In genomic region chr3:136686429-136686828, GRCm38 (mm10) we compare ENCODE assay signal across 27 mouse cellular contexts. TPM values are rescaled to one million over a fixed set of nuclear protein-coding genes. Genes with fewer than 3 reads are reported as not detected.
DNase-seq lines count a peak whose midpoint lies in the region; ATAC-seq and TF ChIP-seq lines count a peak whose summit lies in the region.
"Had no signal": no experiment of that assay in that cellular context is flagged by ENCODE, and none has a peak within 500 bp of the region (broad histone marks: within the 10 kb centered on the region; RNA-seq: fewer than 3 reads in every experiment).

No protein-coding gene starts in this region.

- no peak overlapping the region for H3K4me3 ChIP-seq in heart, adult 2 months
- no peak overlapping the region for H3K4me3 ChIP-seq in limb, embryonic 11.5 days (ENCODE audit: low read depth, low read length)
- no peak overlapping the region for H3K4me3 ChIP-seq in limb, embryonic 10.5 days
- H3K4me3 ChIP-seq: forebrain, embryonic 13.5 days; heart, embryonic 12.5 days; hindbrain, embryonic 15.5 days; neural tube, embryonic 12.5 days had no signal

- no peak overlapping the region for H3K9ac ChIP-seq in heart, adult 2 months (ENCODE audit: low read depth, low read length)
- no peak overlapping the region for H3K9ac ChIP-seq in limb, embryonic 11.5 days (ENCODE audit: low read length)
- H3K9ac ChIP-seq: forebrain, embryonic 13.5 days; heart, embryonic 12.5 days; hindbrain, embryonic 15.5 days; liver, embryonic 14.5 days; neural tube, embryonic 12.5 days had no signal

- no peak for DNase-seq in heart, adult 2 months
- DNase-seq in heart, postnatal 36 days = no peak
- DNase-seq in limb, embryonic 11.5 days (ENCODE audit: low spot score) = peak; percentile 16
- no peak for DNase-seq in limb, embryonic 10.5 days (ENCODE audit: low spot score)
- peak; percentile 47 for DNase-seq in CD4-positive, CD25-positive, alpha-beta regulatory T cell, adult 2 months (ENCODE audit: low read depth, low spot score)
- DNase-seq in naive thymus-derived CD4-positive, alpha-beta T cell, adult 2 months (ENCODE audit: low read depth) = peak; percentile 46
- no peak for DNase-seq in embryo, embryonic 9.5 days (ENCODE audit: extremely low spot score)
- DNase-seq: adrenal gland, postnatal 25 days; cerebellum, postnatal 14 days; gastrocnemius, postnatal 14 days; kidney, adult 9 months; kidney, postnatal 14 days; layer of hippocampus, postnatal 36 days; left cerebral cortex, postnatal 4 days; liver; lung, adult 2 months; lung, postnatal 10 days; midbrain, embryonic 14.5 days; thymus, adult 18-20 months; thymus, postnatal 25 days had no signal

- H3K9me3 ChIP-seq in limb, embryonic 11.5 days (ENCODE audit: control insufficient read depth, low read length) = no peaks in the 10 kb centered on the region
- no peaks in the 10 kb centered on the region for H3K9me3 ChIP-seq in limb, embryonic 10.5 days (replicated peaks)
- H3K9me3 ChIP-seq: forebrain, embryonic 13.5 days; heart, embryonic 12.5 days; hindbrain, embryonic 15.5 days; neural tube, embryonic 12.5 days had no signal

- H3K79me2 ChIP-seq in heart, adult 2 months (replicated peaks; ENCODE audit: control insufficient read depth, insufficient read depth, low read length) = peaks cover 15% of the 10 kb centered on the region

- peaks cover 2% of the 10 kb centered on the region; the same call in 1 of the 2 replicates for H3K36me3 ChIP-seq in heart, adult 2 months (ENCODE audit: control insufficient read depth, insufficient read depth, low read length)
- H3K36me3 ChIP-seq in limb, embryonic 11.5 days (ENCODE audit: control insufficient read depth, insufficient read depth, low read length) = no peaks in the 10 kb centered on the region
- H3K36me3 ChIP-seq in limb, embryonic 10.5 days = no peaks in the 10 kb centered on the region
- H3K36me3 ChIP-seq: heart, embryonic 12.5 days; hindbrain, embryonic 15.5 days; neural tube, embryonic 12.5 days had no signal

- no peak overlapping the region for H3K4me2 ChIP-seq in limb, embryonic 11.5 days (ENCODE audit: low read depth, severe bottlenecking)
- H3K4me2 ChIP-seq: forebrain, embryonic 13.5 days; heart, embryonic 12.5 days; hindbrain, embryonic 15.5 days; neural tube, embryonic 12.5 days had no signal

- WGBS in heart, adult 2 months = 92% methylated on average over 8 of the region's 8 CpGs
- WGBS in limb, embryonic 11.5 days = 92% methylated on average over 8 of the region's 8 CpGs
- WGBS in limb, embryonic 10.5 days = 94% methylated on average over 8 of the region's 8 CpGs

- no peak for ATAC-seq in limb, embryonic 11.5 days (ENCODE audit: insufficient number of reproducible peaks, low FRiP score, low TSS enrichment, low read depth)
- ATAC-seq in frontal cortex, adult (ENCODE audit: low TSS enrichment) = no peak
- ATAC-seq: forebrain, embryonic 13.5 days had no signal

- peaks cover 16% of the 10 kb centered on the region for H3K4me1 ChIP-seq in heart, adult 2 months (ENCODE audit: control insufficient read depth, insufficient read depth, low read length)
- peaks cover 4% of the 10 kb centered on the region; the same call in 1 of the 2 replicates for H3K4me1 ChIP-seq in limb, embryonic 11.5 days (ENCODE audit: control insufficient read depth, insufficient read depth, low read length)
- H3K4me1 ChIP-seq in limb, embryonic 10.5 days = peaks cover 9% of the 10 kb centered on the region
- H3K4me1 ChIP-seq: neural tube, embryonic 12.5 days had no signal

- H3K27ac ChIP-seq in heart, adult 2 months = no peak overlapping the region
- H3K27ac ChIP-seq in limb, embryonic 11.5 days (replicated peaks; ENCODE audit: low read depth, low read length) = no peak overlapping the region
- H3K27ac ChIP-seq in limb, embryonic 10.5 days = no peak overlapping the region
- H3K27ac ChIP-seq: forebrain, embryonic 13.5 days; hindbrain, embryonic 15.5 days; liver, embryonic 14.5 days; neural tube, embryonic 12.5 days; stomach, postnatal 0 days had no signal

- intact Hi-C loops in heart, adult 2 months (cut with DNase I) = no loop called here
- intact Hi-C loops in heart, postnatal 36 days (cut with DNase I) = no loop called here

- no peaks in the 10 kb centered on the region for H3K27me3 ChIP-seq in heart, adult 2 months (ENCODE audit: control insufficient read depth, insufficient read depth, low read length)
- H3K27me3 ChIP-seq in limb, embryonic 11.5 days (ENCODE audit: control insufficient read depth, insufficient read depth, low read length) = no peaks in the 10 kb centered on the region
- H3K27me3 ChIP-seq in limb, embryonic 10.5 days (ENCODE audit: low read depth, poor library complexity, severe bottlenecking) = no peaks in the 10 kb centered on the region
- H3K27me3 ChIP-seq: forebrain, embryonic 13.5 days; heart, embryonic 12.5 days; hindbrain, embryonic 15.5 days; neural tube, embryonic 12.5 days had no signal

- TF ChIP-seq EP300 in heart, adult 2 months (IDR thresholded peaks at IDR 0.05; ENCODE audit: insufficient read depth, low read depth, low read length) = no peak

- TF ChIP-seq CTCF in heart, adult 2 months (IDR thresholded peaks at IDR 0.05) = peak; percentile 19; the same call in 1 of the 2 replicates

- TF ChIP-seq POLR2A in heart, adult 2 months (IDR thresholded peaks at IDR 0.05; ENCODE audit: insufficient read depth, low read depth, low read length) = no peak

RNA-seq across cellular contexts. Expression of gene Ppp3ca, which starts 16.5 kb away (rescaled TPM):
- total RNA-seq in heart, adult 2 months (2021) = 10 to 100 TPM; 41.7 to 44.3 TPM
- polyA plus RNA-seq in heart, adult 2 months (2012; rRNA removed) = 18.3 and 28.5 TPM in 2 replicates
- total RNA-seq in heart, postnatal 36 days (2021) = 10 to 100 TPM; 47.8 to 48.3 TPM
- polyA plus RNA-seq in limb, embryonic 11.5 days (2014; fragmentation: Nextera tagmentation; extraction: Ambion mirVana) = 65.7 and 72.7 TPM in 2 replicates
- 34.3 and 47.4 TPM in 2 replicates for polyA plus RNA-seq in limb, embryonic 10.5 days (2016; fragmentation: Nextera tagmentation; extraction: Ambion mirVana)

Comparison
In these comparisons a context has a peak if more than half of its experiments do, and no peak if none do; other contexts are left out.
1. DNase-seq: peak in limb, embryonic 11.5 days (single experiment), CD4-positive, CD25-positive, alpha-beta regulatory T cell, adult 2 months (single experiment) and naive thymus-derived CD4-positive, alpha-beta T cell, adult 2 months (single experiment); none in heart, adult 2 months (0 of 2), heart, postnatal 36 days (0 of 2), limb, embryonic 10.5 days (single experiment) and embryo, embryonic 9.5 days (single experiment).